Mouse (Mus musculus): ENCODE measurements around the gene Btbd18. TPM values are rescaled to one million over a fixed set of nuclear protein-coding genes. Genes with fewer than 3 reads are reported as not detected.

Btbd18 gene
- polyA plus RNA-seq, 1 experiment from 2014 or later: 0.07 TPM

DNA sequence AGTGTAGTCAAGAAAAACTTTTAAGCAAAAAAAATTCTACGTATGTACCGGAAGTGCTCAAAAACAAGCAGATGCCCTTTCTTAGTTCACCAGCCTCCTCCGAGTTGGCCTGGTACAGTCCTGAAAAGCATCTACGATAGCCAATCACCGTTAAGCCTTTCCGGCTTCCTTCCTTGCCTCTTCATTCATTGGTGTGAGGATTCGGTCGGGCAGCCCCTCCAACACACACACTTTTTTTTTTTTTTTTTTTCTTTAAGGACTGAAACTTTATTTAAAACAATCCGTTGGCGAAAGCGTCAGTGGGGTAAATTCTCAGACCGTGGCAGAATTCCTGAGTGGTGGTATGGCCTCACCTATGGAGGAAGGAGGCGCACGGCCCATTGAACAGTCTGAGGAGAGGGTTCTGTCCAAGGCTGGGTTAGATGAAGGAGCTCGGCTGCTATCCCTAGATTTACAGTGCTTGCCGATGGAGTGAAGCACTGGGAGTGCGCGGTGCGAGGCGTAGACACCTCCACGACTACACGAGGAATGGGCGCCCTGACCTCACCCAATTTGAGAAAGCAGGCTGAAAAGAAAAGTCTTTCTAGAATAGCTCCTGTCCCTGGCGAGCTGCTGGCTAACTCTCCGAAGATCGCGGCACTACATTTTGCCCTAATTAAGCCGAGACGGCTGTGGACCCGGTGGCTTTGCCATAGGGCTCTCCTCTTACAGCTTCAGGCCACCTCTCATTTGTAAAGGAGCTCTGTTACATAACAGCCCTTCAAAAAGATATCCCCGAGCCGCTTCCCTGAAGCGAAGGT lies 56.9 kb downstream of the Btbd18 start:
- Histone ChIP-seq H3K9me3 (ENCODE audit: control insufficient read depth) (no peaks in the 10 kb centered on the region), H3K27ac (ENCODE audit: low read depth, low read length) (peak overlapping the region; percentile 96), H3K4me1 (replicated peaks; ENCODE audit: control insufficient read depth, insufficient read depth, low read length) (0 out of 2 replicates have a peak, but pooled peaks cover 2% of the 10 kb centered on the region), H3K9ac (ENCODE audit: low read depth, low read length) (peak overlapping the region; percentile 93), H3K4me2 (replicated peaks; ENCODE audit: low read depth) (peak overlapping the region; percentile 85), H3K36me3 (ENCODE audit: control insufficient read depth, insufficient read depth) (peaks cover 3% of the 10 kb centered on the region), H3K27me3 (replicated peaks; ENCODE audit: control insufficient read depth, insufficient read depth, low read length) (no peaks in the 10 kb centered on the region), H3K4me3 (ENCODE audit: low read depth, low read length) (peak overlapping the region; percentile 99)
- ATAC-seq: peak; percentile 92
- 0 out of 2 replicates have a peak, but pooled peaks have one; percentile 6 for TF ChIP-seq CTCF (IDR thresholded peaks at IDR 0.05; ENCODE audit: low read depth)
- WGBS: under 1% methylated on average over 33 of the region's 33 CpGs

DNA sequence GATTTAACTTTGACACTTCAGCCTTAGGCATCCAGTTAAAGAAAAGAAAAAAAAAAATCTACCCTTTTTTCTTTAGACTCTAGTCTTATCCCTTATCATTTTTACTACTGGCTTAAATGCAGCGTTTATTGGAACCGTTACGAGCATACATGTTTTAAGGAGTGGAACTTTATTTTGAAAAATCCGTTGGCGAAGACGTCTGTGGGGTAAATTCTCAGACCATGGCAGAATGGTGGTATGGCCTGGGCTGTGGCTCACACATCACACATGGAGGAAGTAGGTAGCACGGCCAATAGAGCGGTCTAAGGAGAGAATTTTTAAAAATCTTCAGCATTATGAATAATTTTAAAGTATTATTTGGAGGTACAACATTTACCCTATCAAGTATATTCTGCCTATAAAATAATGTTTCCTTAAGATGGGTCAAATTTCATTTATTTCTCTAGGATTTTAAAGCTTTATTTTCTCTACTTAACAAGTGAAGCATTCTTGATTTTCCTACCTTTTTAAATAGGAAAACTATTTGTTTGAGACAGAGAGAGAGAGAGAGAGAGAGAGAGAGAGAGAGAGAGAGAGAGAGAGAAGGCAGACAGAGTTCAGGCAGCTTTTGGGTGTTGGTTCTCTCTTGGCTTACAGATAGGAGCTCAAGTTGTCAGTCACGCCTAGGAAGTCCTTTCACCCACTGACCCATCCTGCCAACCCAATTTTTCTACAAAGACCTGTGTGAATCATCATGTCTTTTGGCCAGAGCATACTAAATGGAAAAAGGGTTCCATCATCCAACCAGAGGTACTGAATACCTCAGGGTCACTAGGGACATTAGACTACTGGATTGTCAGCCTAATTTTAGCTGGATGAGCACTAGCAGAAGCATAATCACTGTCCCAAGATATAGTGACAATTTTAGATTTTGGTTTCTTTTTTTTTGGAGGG lies 57.8 kb downstream of the Btbd18 start:
- Histone ChIP-seq H3K4me2 (replicated peaks; ENCODE audit: low read depth) (peak overlapping the region; percentile 85), H3K4me1 (replicated peaks; ENCODE audit: control insufficient read depth, insufficient read depth, low read length) (0 out of 2 replicates have a peak, but pooled peaks cover 2% of the 10 kb centered on the region), H3K27ac (ENCODE audit: low read depth, low read length) (0 out of 2 replicates have a peak overlapping the region, but pooled peaks have one; percentile 96), H3K9ac (ENCODE audit: low read depth, low read length) (peak overlapping the region; percentile 93; the same call in 1 of the 2 replicates), H3K4me3 (ENCODE audit: low read depth, low read length) (peak overlapping the region; percentile 99), H3K9me3 (ENCODE audit: control insufficient read depth) (no peaks in the 10 kb centered on the region), H3K27me3 (replicated peaks; ENCODE audit: control insufficient read depth, insufficient read depth, low read length) (no peaks in the 10 kb centered on the region), H3K36me3 (ENCODE audit: control insufficient read depth, insufficient read depth) (no peaks in the 10 kb centered on the region)
- ATAC-seq: no peak
- WGBS: 24% methylated on average over 9 of the region's 9 CpGs
- TF ChIP-seq CTCF (IDR thresholded peaks at IDR 0.05; ENCODE audit: low read depth): no peak

DNA sequence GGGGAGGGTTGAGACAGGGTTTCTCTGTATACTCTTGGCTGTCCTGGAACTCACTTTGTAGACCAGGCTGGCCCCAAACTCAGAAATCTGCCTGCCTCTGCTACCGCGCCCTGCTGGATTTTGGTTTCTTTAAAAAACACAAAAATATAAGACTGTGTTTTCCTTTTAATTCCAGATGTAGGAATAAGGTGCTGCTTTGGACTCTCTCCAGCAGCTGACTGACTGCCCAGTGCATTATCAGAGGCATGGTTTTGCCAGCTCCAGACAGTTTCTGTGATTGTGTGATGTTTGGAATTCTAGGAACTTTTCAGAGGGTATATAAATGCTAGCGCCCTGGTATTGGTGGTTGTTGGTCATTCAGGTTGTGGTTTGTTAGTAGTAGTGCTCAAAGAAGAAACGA lies 58.5 kb downstream of the Btbd18 start:
- Histone ChIP-seq H3K27ac (ENCODE audit: low read depth, low read length) (no peak overlapping the region), H3K9ac (ENCODE audit: low read depth, low read length) (no peak overlapping the region), H3K9me3 (ENCODE audit: control insufficient read depth) (no peaks in the 10 kb centered on the region), H3K36me3 (ENCODE audit: control insufficient read depth, insufficient read depth) (no peaks in the 10 kb centered on the region), H3K4me1 (replicated peaks; ENCODE audit: control insufficient read depth, insufficient read depth, low read length) (0 out of 2 replicates have a peak, but pooled peaks cover 2% of the 10 kb centered on the region), H3K27me3 (replicated peaks; ENCODE audit: control insufficient read depth, insufficient read depth, low read length) (no peaks in the 10 kb centered on the region), H3K4me3 (ENCODE audit: low read depth, low read length) (no peak overlapping the region), H3K4me2 (replicated peaks; ENCODE audit: low read depth) (no peak overlapping the region)
- TF ChIP-seq CTCF (IDR thresholded peaks at IDR 0.05; ENCODE audit: low read depth): no peak
- ATAC-seq: no peak
- 96% methylated on average over 4 of the region's 4 CpGs for WGBS

Other genes with a start within 250 kb of the Btbd18 start
- gene Calcrl, start 233.7 kb upstream of the Btbd18 start, polyA plus RNA-seq (2015; fragmentation: Nextera tagmentation; extraction: Ambion mirVana): 14.2 TPM in 2 replicates
- 31.3 and 33.4 TPM in 2 replicates for gene Tfpi, start 182.3 kb upstream of the Btbd18 start, polyA plus RNA-seq (2015; fragmentation: Nextera tagmentation; extraction: Ambion mirVana)
- gene Ctnnd1, start 8.3 kb upstream of the Btbd18 start, polyA plus RNA-seq (2015; fragmentation: Nextera tagmentation; extraction: Ambion mirVana): 45.4 and 46.1 TPM in 2 replicates
- gene Selenoh, start 11.7 kb downstream of the Btbd18 start, polyA plus RNA-seq (2015; fragmentation: Nextera tagmentation; extraction: Ambion mirVana): 83.4 and 90.7 TPM in 2 replicates
- not detected in 2 replicates for gene Gm28635, start 19.0 kb downstream of the Btbd18 start, polyA plus RNA-seq (2015; fragmentation: Nextera tagmentation; extraction: Ambion mirVana)
- 20.6 and 21.0 TPM in 2 replicates for gene Med19, start 19.3 kb downstream of the Btbd18 start, polyA plus RNA-seq (2015; fragmentation: Nextera tagmentation; extraction: Ambion mirVana)
- gene Tmx2, start 20.1 kb downstream of the Btbd18 start, polyA plus RNA-seq (2015; fragmentation: Nextera tagmentation; extraction: Ambion mirVana): 81.7 and 85.0 TPM in 2 replicates
- gene Zdhhc5, start 56.1 kb downstream of the Btbd18 start, polyA plus RNA-seq (2015; fragmentation: Nextera tagmentation; extraction: Ambion mirVana): 27.6 and 28.4 TPM in 2 replicates
- gene Clp1, start 68.3 kb downstream of the Btbd18 start, polyA plus RNA-seq (2015; fragmentation: Nextera tagmentation; extraction: Ambion mirVana): 18.1 and 21.8 TPM in 2 replicates
- gene Ypel4, start 75.0 kb downstream of the Btbd18 start, polyA plus RNA-seq (2015; fragmentation: Nextera tagmentation; extraction: Ambion mirVana): 1.8 and 1.9 TPM in 2 replicates
- gene Gm19426, start 84.6 kb downstream of the Btbd18 start, polyA plus RNA-seq (2015; fragmentation: Nextera tagmentation; extraction: Ambion mirVana): 2.2 and 2.5 TPM in 2 replicates
- 49.4 and 50.7 TPM in 2 replicates for gene Serping1, start 116.4 kb downstream of the Btbd18 start, polyA plus RNA-seq (2015; fragmentation: Nextera tagmentation; extraction: Ambion mirVana)
- gene Ube2l6, start 139.7 kb downstream of the Btbd18 start, polyA plus RNA-seq (2015; fragmentation: Nextera tagmentation; extraction: Ambion mirVana): 115 and 117 TPM in 2 replicates
- gene Smtnl1, start 163.6 kb downstream of the Btbd18 start, polyA plus RNA-seq (2015; fragmentation: Nextera tagmentation; extraction: Ambion mirVana): 0.46 and 0.81 TPM in 2 replicates
- gene Timm10, start 167.9 kb downstream of the Btbd18 start, polyA plus RNA-seq (2015; fragmentation: Nextera tagmentation; extraction: Ambion mirVana): 51.9 and 59.2 TPM in 2 replicates
- gene Slc43a1, start 179.8 kb downstream of the Btbd18 start, polyA plus RNA-seq (2015; fragmentation: Nextera tagmentation; extraction: Ambion mirVana): 3.6 and 4.1 TPM in 2 replicates
- 0.98 and 1.0 TPM in 2 replicates for gene Rtn4rl2, start 227.6 kb downstream of the Btbd18 start, polyA plus RNA-seq (2015; fragmentation: Nextera tagmentation; extraction: Ambion mirVana)